ENCODE assay signal across 25 mouse cellular contexts in genomic region chr1:19106841-19107800, GRCm38 (mm10). TPM values are rescaled to one million over a fixed set of nuclear protein-coding genes. Genes with fewer than 3 reads are reported as not detected.
DNase-seq lines count a peak whose midpoint lies in the region; ATAC-seq and TF ChIP-seq lines count a peak whose summit lies in the region.
"Had no signal": no experiment of that assay in that cellular context is flagged by ENCODE, and none has a peak within 500 bp of the region (broad histone marks: within the 10 kb centered on the region; RNA-seq: fewer than 3 reads in every experiment).

No protein-coding gene starts in this region.

- TF ChIP-seq EP300 in heart, adult 2 months (IDR thresholded peaks at IDR 0.05; ENCODE audit: insufficient read depth, low read depth, low read length), result no peak
- TF ChIP-seq EP300 in lung, postnatal 0 days (IDR thresholded peaks at IDR 0.05), result no peak

- peak overlapping the region; percentile 27 for H3K4me3 ChIP-seq in midbrain, embryonic 12.5 days
- peak overlapping the region; percentile 41 for H3K4me3 ChIP-seq in midbrain, embryonic 16.5 days (ENCODE audit: low read depth, low read length)
- H3K4me3 ChIP-seq in heart, adult 2 months, result no peak overlapping the region
- H3K4me3 ChIP-seq in lung, postnatal 0 days (ENCODE audit: low read depth, low read length), result no peak overlapping the region
- H3K4me3 ChIP-seq: embryonic facial prominence, embryonic 10.5 days; heart, embryonic 10.5 days; hindbrain, embryonic 12.5 days had no signal

- no peak for TF ChIP-seq CTCF in heart, adult 2 months (IDR thresholded peaks at IDR 0.05)
- no peak for TF ChIP-seq CTCF in lung, postnatal 0 days (IDR thresholded peaks at IDR 0.05)

- intact Hi-C loops in heart, adult 2 months (cut with DNase I), result no loop called here

- H3K4me1 ChIP-seq in midbrain, embryonic 12.5 days, result peaks cover 5% of the 10 kb centered on the region; the same call in 1 of the 2 replicates
- H3K4me1 ChIP-seq in midbrain, embryonic 16.5 days (ENCODE audit: control insufficient read depth, insufficient read depth, low read length), result no peaks in the 10 kb centered on the region
- no peaks in the 10 kb centered on the region for H3K4me1 ChIP-seq in heart, adult 2 months (ENCODE audit: control insufficient read depth, insufficient read depth, low read length)
- no peaks in the 10 kb centered on the region for H3K4me1 ChIP-seq in lung, postnatal 0 days (ENCODE audit: insufficient read depth, low read depth, low read length)
- H3K4me1 ChIP-seq: heart, embryonic 10.5 days; hindbrain, embryonic 12.5 days had no signal

- no peaks in the 10 kb centered on the region for H3K36me3 ChIP-seq in midbrain, embryonic 12.5 days
- no peaks in the 10 kb centered on the region for H3K36me3 ChIP-seq in midbrain, embryonic 16.5 days (ENCODE audit: control insufficient read depth, insufficient read depth, low read length)
- no peaks in the 10 kb centered on the region for H3K36me3 ChIP-seq in heart, adult 2 months (ENCODE audit: control insufficient read depth, insufficient read depth, low read length)
- H3K36me3 ChIP-seq in lung, postnatal 0 days (ENCODE audit: insufficient read depth, low read length), result no peaks in the 10 kb centered on the region
- H3K36me3 ChIP-seq: embryonic facial prominence, embryonic 10.5 days; heart, embryonic 10.5 days; hindbrain, embryonic 12.5 days had no signal

- peak overlapping the region; percentile 0; the same call in 1 of the 2 replicates for H3K9ac ChIP-seq in midbrain, embryonic 12.5 days (replicated peaks)
- H3K9ac ChIP-seq in midbrain, embryonic 16.5 days (ENCODE audit: low read depth, low read length), result peak overlapping the region; percentile 52
- no peak overlapping the region for H3K9ac ChIP-seq in heart, adult 2 months (ENCODE audit: low read depth, low read length)
- no peak overlapping the region for H3K9ac ChIP-seq in lung, postnatal 0 days (replicated peaks; ENCODE audit: low read depth)
- H3K9ac ChIP-seq: hindbrain, embryonic 12.5 days had no signal

- H3K4me2 ChIP-seq in midbrain, embryonic 12.5 days (replicated peaks), result peak overlapping the region; percentile 46
- peak overlapping the region; percentile 45 for H3K4me2 ChIP-seq in midbrain, embryonic 16.5 days (ENCODE audit: low read length)
- H3K4me2 ChIP-seq in lung, postnatal 0 days (replicated peaks; ENCODE audit: low read depth, low read length), result no peak overlapping the region
- H3K4me2 ChIP-seq: hindbrain, embryonic 12.5 days had no signal

- H3K27me3 ChIP-seq in midbrain, embryonic 12.5 days, result peaks cover 94% of the 10 kb centered on the region
- H3K27me3 ChIP-seq in midbrain, embryonic 16.5 days (ENCODE audit: control insufficient read depth, insufficient read depth, low read depth, low read length), result peaks cover 30% of the 10 kb centered on the region
- H3K27me3 ChIP-seq in heart, adult 2 months (ENCODE audit: control insufficient read depth, insufficient read depth, low read length), result no peaks in the 10 kb centered on the region; the same call in none of the 2 replicates
- no peaks in the 10 kb centered on the region; the same call in 1 of the 2 replicates for H3K27me3 ChIP-seq in lung, postnatal 0 days (replicated peaks; ENCODE audit: insufficient read depth, low read length)

- H3K79me2 ChIP-seq in heart, adult 2 months (replicated peaks; ENCODE audit: control insufficient read depth, insufficient read depth, low read length), result no peaks in the 10 kb centered on the region

- no peaks in the 10 kb centered on the region for H3K9me3 ChIP-seq in midbrain, embryonic 12.5 days
- H3K9me3 ChIP-seq in midbrain, embryonic 16.5 days (replicated peaks; ENCODE audit: control insufficient read depth, low read length, poor library complexity, severe bottlenecking), result 0 out of 2 replicates have a peak, but pooled peaks cover 2% of the 10 kb centered on the region
- H3K9me3 ChIP-seq in lung, postnatal 0 days (ENCODE audit: low read length), result no peaks in the 10 kb centered on the region
- H3K9me3 ChIP-seq: embryonic facial prominence, embryonic 10.5 days; heart, embryonic 10.5 days; hindbrain, embryonic 12.5 days had no signal

- under 1% methylated on average over 13 of the region's 13 CpGs for WGBS in midbrain, embryonic 12.5 days
- 2% methylated on average over 13 of the region's 13 CpGs for WGBS in midbrain, embryonic 16.5 days
- WGBS in heart, adult 2 months, result 2% methylated on average over 13 of the region's 13 CpGs
- WGBS in lung, postnatal 0 days, result under 1% methylated on average over 13 of the region's 13 CpGs

- no peak for TF ChIP-seq POLR2A in heart, adult 2 months (IDR thresholded peaks at IDR 0.05; ENCODE audit: insufficient read depth, low read depth, low read length)

- peak; percentile 73 for ATAC-seq in midbrain, embryonic 12.5 days (ENCODE audit: low FRiP score, low read depth)
- ATAC-seq in midbrain, embryonic 16.5 days, result no peak
- no peak for ATAC-seq in lung, postnatal 0 days
- ATAC-seq: CD4-positive, CD25-positive, alpha-beta regulatory T cell, adult 4 months; hindbrain, embryonic 16.5 days had no signal

- peak; percentile 29 for DNase-seq in embryo, embryonic 10.5 days (ENCODE audit: low spot score)
- no peak for DNase-seq in embryo, embryonic 10 days (ENCODE audit: low spot score)
- DNase-seq in ES-CJ7 (ENCODE audit: low read depth, low spot score), result peak; percentile 37
- DNase-seq in heart, adult 2 months, result no peak
- no peak for DNase-seq in lung, postnatal 0 days (ENCODE audit: low spot score)
- DNase-seq: adrenal gland, postnatal 10 days; B cell, adult 2 months; cerebellum, adult 11-12 months; cerebellum, adult 9-10 months; cerebellum, postnatal 25 days; gastrocnemius, postnatal 36 days; heart, adult 11 months; heart, postnatal 10 days; heart, postnatal 4 days had no signal

- H3K27ac ChIP-seq in midbrain, embryonic 12.5 days (replicated peaks), result peak overlapping the region; percentile 89
- peak overlapping the region; percentile 88 for H3K27ac ChIP-seq in midbrain, embryonic 16.5 days (ENCODE audit: low read length)
- H3K27ac ChIP-seq in heart, adult 2 months, result no peak overlapping the region
- no peak overlapping the region for H3K27ac ChIP-seq in lung, postnatal 0 days (ENCODE audit: low read length)
- H3K27ac ChIP-seq: embryonic facial prominence, embryonic 10.5 days; heart, embryonic 10.5 days; hindbrain, embryonic 12.5 days had no signal

RNA-seq across cellular contexts. Expression of gene Tfap2d, which starts 4.3 kb away (rescaled TPM):
- 41.4 and 41.9 TPM in 2 replicates for polyA plus RNA-seq in midbrain, embryonic 12.5 days (2016; fragmentation: Nextera tagmentation; extraction: Ambion mirVana)
- polyA plus RNA-seq in midbrain, embryonic 16.5 days (2015; fragmentation: Nextera tagmentation; extraction: Ambion mirVana), result 52.1 and 58.0 TPM in 2 replicates
- total RNA-seq in heart, adult 2 months (2021), result not detected
- not detected in 2 replicates for polyA plus RNA-seq in heart, adult 2 months (2012; rRNA removed)
- polyA plus RNA-seq in lung, postnatal 0 days (2015; fragmentation: Nextera tagmentation; extraction: Ambion mirVana), result not detected in 2 replicates
- total RNA-seq: adrenal gland, postnatal 10 days; gastrocnemius, adult 8-10 months; gastrocnemius, postnatal 36 days; heart, postnatal 10 days; heart, postnatal 4 days; MEL had no signal
- polyA plus RNA-seq: CD4-positive, CD25-positive, alpha-beta regulatory T cell, adult 4 months; embryonic facial prominence, embryonic 10.5 days; embryonic facial prominence, embryonic 14.5 days; heart, embryonic 10.5 days; heart, embryonic 14.5 days had no signal

Comparison
In these comparisons a context has a peak if more than half of its experiments do, and no peak if none do; other contexts are left out.
1. DNase-seq: peak in embryo, embryonic 10.5 days (single experiment) and ES-CJ7 (single experiment); none in embryo, embryonic 10 days (single experiment), heart, adult 2 months (0 of 2) and lung, postnatal 0 days (single experiment).
2. H3K27ac ChIP-seq: peak in midbrain, embryonic 12.5 days (single experiment) and midbrain, embryonic 16.5 days (single experiment); none in heart, adult 2 months (single experiment) and lung, postnatal 0 days (single experiment).
3. H3K4me3 ChIP-seq: peak in midbrain, embryonic 12.5 days (single experiment) and midbrain, embryonic 16.5 days (single experiment); none in heart, adult 2 months (single experiment) and lung, postnatal 0 days (single experiment).
4. H3K9ac ChIP-seq: peak in midbrain, embryonic 12.5 days (single experiment) and midbrain, embryonic 16.5 days (single experiment); none in heart, adult 2 months (single experiment) and lung, postnatal 0 days (single experiment).
5. RNA of gene Tfap2d, which starts 4.3 kb away (polyA plus RNA-seq): 52.1 to 58.0 TPM in midbrain, embryonic 16.5 days and 41.4 to 41.9 TPM in midbrain, embryonic 12.5 days; not detected in heart, adult 2 months and not detected in lung, postnatal 0 days; every median in the first group is over 10 times any median in the second.